Mouse (Mus musculus) MEL (cell line): Measurements from ENCODE around the gene Sdc3. TPM values are rescaled to one million over a fixed set of nuclear protein-coding genes. Genes with fewer than 3 reads are reported as not detected.

ENCODE experiments used
- DNase-seq: peaks from one replicate; pipeline ENCODE4 v3.0.0; 2011; ENCODE audit warnings: low read depth, low spot score
- H3K27ac ChIP-seq: 2 replicates; pipeline ENCODE4 v1.5.1; 2012; ENCODE audit warnings: low read depth, mild to moderate bottlenecking, control low read depth, low read length, moderate library complexity; ENCODE audit not compliant: control insufficient read depth
- H3K27me3 ChIP-seq, 2 experiments: fragments of 150-350 bp in 1 of 2; sonication (generic) in 1 of 2; 2 replicates each; pipeline ENCODE4 v1.6.1; 2012; ENCODE audit warnings: low read length in 2 of 2, mild to moderate bottlenecking in 2 of 2, improper control_type of control experiment in 1 of 2, moderate library complexity in 1 of 2; ENCODE audit not compliant: insufficient read depth in 2 of 2, control insufficient read depth in 1 of 2
- H3K36me3 ChIP-seq, 2 experiments: 2 replicates each; pipeline ENCODE4 v1.6.1; 2012 to 2014; ENCODE audit warnings: low read length in 2 of 2, improper control_type of control experiment in 1 of 2, inconsistent platforms in 1 of 2, mild to moderate bottlenecking in 1 of 2; ENCODE audit not compliant: insufficient read depth in 2 of 2, control insufficient read depth in 1 of 2
- H3K4me1 ChIP-seq, 2 experiments: fragments of 150-350 bp in 1 of 2; sonication (generic) in 1 of 2; 2 replicates each; pipeline ENCODE4 v1.6.1; 2012; ENCODE audit warnings: low read length in 2 of 2, improper control_type of control experiment in 1 of 2, mild to moderate bottlenecking in 1 of 2; ENCODE audit not compliant: insufficient read depth in 2 of 2, control insufficient read depth in 1 of 2
- H3K4me3 ChIP-seq, 2 experiments: fragments of 150-350 bp in 1 of 2; sonication (generic) in 1 of 2; 2 replicates each; pipeline ENCODE4 v1.5.1; 2012; ENCODE audit warnings: low read depth in 2 of 2, low read length in 2 of 2, mild to moderate bottlenecking in 2 of 2, moderate library complexity in 2 of 2, control low read depth in 1 of 2, improper control_type of control experiment in 1 of 2; ENCODE audit not compliant: control insufficient read depth in 1 of 2, insufficient read depth in 1 of 2
- H3K79me2 ChIP-seq: 2 replicates; pipeline ENCODE4 v1.6.1; 2012; ENCODE audit warnings: mild to moderate bottlenecking, low read length, moderate library complexity; ENCODE audit not compliant: control insufficient read depth, poor library complexity, insufficient read depth
- H3K9ac ChIP-seq: 2 replicates; pipeline ENCODE4 v1.6.1; 2012; ENCODE audit warnings: low read depth, mild to moderate bottlenecking, control low read depth, low read length, moderate library complexity; ENCODE audit not compliant: control insufficient read depth, poor library complexity, severe bottlenecking
- H3K9me3 ChIP-seq: fragments of 150-350 bp; sonication (generic); replicated peaks from 2 replicates; pipeline ENCODE4 v1.6.1; 2012; ENCODE audit warnings: mild to moderate bottlenecking, low read length, improper control_type of control experiment, moderate library complexity; ENCODE audit not compliant: insufficient read depth
- BHLHE40 ChIP-seq: IDR thresholded peaks from 2 replicates; pipeline ENCODE4 v1.6.1; 2012; ENCODE audit warnings: low read depth, mild to moderate bottlenecking, inconsistent platforms, low read length, improper control_type of control experiment, borderline replicate concordance
- CHD2 ChIP-seq: IDR thresholded peaks from 2 replicates; pipeline ENCODE4 v1.6.1; 2011; ENCODE audit warnings: low read length, improper control_type of control experiment
- JUND ChIP-seq: IDR thresholded peaks from 2 replicates; pipeline ENCODE4 v1.6.1; 2011; ENCODE audit warnings: low read depth, mild to moderate bottlenecking, improper control_type of control experiment, low read length
- MEF2A ChIP-seq: IDR thresholded peaks from 2 replicates; pipeline ENCODE4 v1.6.1; 2014; ENCODE audit warnings: low read depth, mild to moderate bottlenecking, inconsistent platforms, low read length, improper control_type of control experiment; ENCODE audit not compliant: poor library complexity, insufficient replicate concordance, severe bottlenecking; ENCODE audit errors: extremely low read depth
- MYB ChIP-seq: IDR thresholded peaks from 2 replicates; pipeline ENCODE4 v1.6.1; 2011; ENCODE audit warnings: mild to moderate bottlenecking, low read depth, low read length, improper control_type of control experiment
- NELFE ChIP-seq: IDR thresholded peaks from 2 replicates; pipeline ENCODE4 v1.6.1; 2011; ENCODE audit warnings: low read depth, low read length, improper control_type of control experiment
- NRF1 ChIP-seq: IDR thresholded peaks from 2 replicates; pipeline ENCODE4 v1.6.1; 2014; ENCODE audit warnings: low read depth, mild to moderate bottlenecking, inconsistent platforms, low read length, improper control_type of control experiment, moderate library complexity; ENCODE audit not compliant: poor library complexity, insufficient read depth, severe bottlenecking
- POLR2AphosphoS5 ChIP-seq: IDR thresholded peaks from 2 replicates; pipeline ENCODE4 v1.6.1; 2012; ENCODE audit warnings: low read depth, borderline replicate concordance, mild to moderate bottlenecking, inconsistent platforms, low read length, moderate library complexity, mixed read lengths
- RAD21 ChIP-seq: IDR thresholded peaks from 2 replicates; pipeline ENCODE4 v1.6.1; 2011; ENCODE audit warnings: mild to moderate bottlenecking, low read depth, low read length, improper control_type of control experiment
- SMC3 ChIP-seq: IDR thresholded peaks from 2 replicates; pipeline ENCODE4 v1.6.1; 2011; ENCODE audit warnings: low read depth, low read length, improper control_type of control experiment
- TCF12 ChIP-seq: IDR thresholded peaks from 2 replicates; pipeline ENCODE4 v1.6.1; 2014; ENCODE audit warnings: low read depth, mild to moderate bottlenecking, inconsistent platforms, low read length, improper control_type of control experiment, moderate library complexity
- UBTF ChIP-seq: IDR thresholded peaks from 2 replicates; pipeline ENCODE4 v1.6.1; 2012; ENCODE audit warnings: low read depth, mild to moderate bottlenecking, inconsistent platforms, low read length, improper control_type of control experiment, moderate library complexity, borderline replicate concordance; ENCODE audit not compliant: insufficient read depth
- USF2 ChIP-seq, 2 experiments: IDR thresholded peaks; 2 replicates each; pipeline ENCODE4 v1.6.1; 2011 to 2012; ENCODE audit warnings: improper control_type of control experiment in 2 of 2, low read length in 2 of 2, borderline replicate concordance in 1 of 2, inconsistent platforms in 1 of 2, low read depth in 1 of 2, mild to moderate bottlenecking in 1 of 2; ENCODE audit not compliant: insufficient read depth in 1 of 2
- ZKSCAN1 ChIP-seq: IDR thresholded peaks from 2 replicates; pipeline ENCODE4 v1.6.1; 2012; ENCODE audit warnings: low read depth, mild to moderate bottlenecking, inconsistent platforms, low read length, improper control_type of control experiment, moderate library complexity
- polyA plus RNA-seq, 2 experiments: library from polyadenylated mRNA; stranded (reverse) in 1 of 2; unstranded in 1 of 2; fragments of >175 nt in 1 of 2; fragments of >200 nt in 1 of 2; gene quantifications; 2 replicates each; pipeline versions ENCODE4 v1.2.1 to v1.2.4; 2012; ENCODE audit warnings: low replicate concordance in 2 of 2, low read depth in 1 of 2; ENCODE audit not compliant: insufficient read length in 2 of 2, insufficient read depth in 1 of 2, missing spikeins in 1 of 2
- total RNA-seq: library from RNA; depleted of rRNA; stranded (reverse); fragments of 300-350 nt; gene quantifications from 2 replicates; pipeline ENCODE4 v1.2.3, GENCODE M21; 2012

Gene Sdc3
- total and polyA plus RNA-seq, 3 experiments = 0.46 to 6.7 TPM; not detected in 1

DNA sequence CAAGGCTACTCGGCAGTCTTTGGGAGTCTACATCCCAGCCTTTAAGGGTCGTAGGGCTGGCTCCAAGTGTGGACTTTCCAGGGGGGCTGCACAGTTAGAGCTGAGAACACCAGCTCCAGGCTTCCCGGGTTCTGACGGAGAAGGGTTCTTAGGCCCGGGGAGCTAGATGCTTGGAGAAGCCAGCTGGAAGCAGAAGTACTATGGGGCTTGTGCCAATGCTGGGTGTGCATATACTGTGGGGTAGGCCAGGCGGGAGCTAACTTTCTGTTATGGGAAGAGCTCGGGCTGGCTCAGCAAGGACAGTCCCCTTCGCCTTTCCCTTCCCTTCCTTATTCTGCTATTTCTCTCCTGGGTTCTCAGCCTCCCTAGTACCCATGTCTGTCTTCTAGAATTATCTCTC lies 23.5 kb downstream of the Sdc3 start:
- TF ChIP-seq NELFE = no peak
- H3K36me3 ChIP-seq = no peaks in the 10 kb centered on the region
- H3K27me3 ChIP-seq = no peaks in the 10 kb centered on the region

DNA sequence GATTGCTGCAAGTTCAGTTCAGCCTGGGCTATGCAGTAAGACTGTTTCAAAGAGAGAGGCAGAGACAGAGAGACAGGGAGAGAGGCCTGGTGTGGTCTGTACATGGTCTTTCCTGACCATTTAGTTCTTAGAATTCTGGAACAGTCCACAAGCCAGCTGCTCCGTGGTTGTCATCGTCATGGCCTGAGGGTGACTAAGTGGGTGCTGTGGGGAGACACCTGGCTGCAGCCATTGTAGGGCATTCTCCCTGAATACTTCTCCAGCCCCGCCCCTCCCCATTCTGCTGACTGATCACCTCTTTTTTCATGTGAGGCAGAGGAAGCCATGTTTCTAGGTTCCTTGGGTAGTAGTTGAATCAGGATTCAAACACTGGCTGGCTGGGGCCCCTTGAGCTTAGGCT lies 27.5 kb downstream of the Sdc3 start:
- Histone ChIP-seq H3K27me3 (no peaks in the 10 kb centered on the region), H3K4me1 (no peaks in the 10 kb centered on the region), H3K4me3 (no peak overlapping the region), H3K9me3 (no peaks in the 10 kb centered on the region), H3K36me3 (no peaks in the 10 kb centered on the region), H3K9ac (no peak overlapping the region), H3K27ac (no peak overlapping the region), H3K79me2 (no peaks in the 10 kb centered on the region)
- no peak for DNase-seq
- TF ChIP-seq NELFE (no peak), MYB (no peak), NRF1 (no peak), ZKSCAN1 (no peak), BHLHE40 (no peak), JUND (no peak), MEF2A (no peak), USF2 (IDR thresholded peaks at IDR 0.05; ENCODE audit: borderline replicate concordance in 1 of 2, insufficient read depth in 1 of 2, low read depth in 1 of 2, low read length in 2 of 2) (no peak), CHD2 (no peak), UBTF (no peak), RAD21 (no peak), POLR2AphosphoS5 (no peak), TCF12 (no peak), SMC3 (no peak)

More for the DNA sequence above, 23.5 kb downstream of the Sdc3 start:
- no peaks in the 10 kb centered on the region for H3K9me3 ChIP-seq
- no peaks in the 10 kb centered on the region for H3K4me1 ChIP-seq
- H3K27ac ChIP-seq = no peak overlapping the region
- H3K79me2 ChIP-seq = no peaks in the 10 kb centered on the region
- DNase-seq = no peak
- no peak overlapping the region for H3K9ac ChIP-seq
- H3K4me3 ChIP-seq = no peak overlapping the region
